Mouse (Mus musculus) ES-Bruce4 (cell line): ENCODE data around the gene Kcp. TPM values are rescaled to one million over a fixed set of nuclear protein-coding genes. Genes with fewer than 3 reads are reported as not detected.
A peak's percentile ranks its signal among the peaks of the same experiment; 100 is the strongest.

Experiments
- H3K27ac ChIP-seq: 2 replicates; pipeline ENCODE4 v1.5.1; 2012; ENCODE audit warnings: low read length, inconsistent platforms; ENCODE audit not compliant: insufficient read depth
- H3K27me3 ChIP-seq: 2 replicates; pipeline ENCODE4 v1.6.1; 2012; ENCODE audit warnings: mild to moderate bottlenecking, low read length, inconsistent platforms; ENCODE audit not compliant: control insufficient read depth, poor library complexity, insufficient read depth, severe bottlenecking
- H3K36me3 ChIP-seq: 2 replicates; pipeline ENCODE4 v1.6.1; 2012; ENCODE audit warnings: inconsistent platforms, mild to moderate bottlenecking, low read length, moderate library complexity; ENCODE audit not compliant: control insufficient read depth, poor library complexity, insufficient read depth, severe bottlenecking
- H3K4me1 ChIP-seq: one replicate; pipeline ENCODE4 v1.8.1; 2011; ENCODE audit warnings: low read length; ENCODE audit not compliant: control insufficient read depth, insufficient read depth
- H3K4me3 ChIP-seq: 2 replicates; pipeline ENCODE4 v1.5.1; 2011; ENCODE audit warnings: low read depth, mild to moderate bottlenecking, low read length
- H3K9ac ChIP-seq: 2 replicates; pipeline ENCODE4 v1.6.1; 2012; ENCODE audit warnings: low read depth, mild to moderate bottlenecking, inconsistent platforms; ENCODE audit not compliant: poor library complexity, severe bottlenecking
- H3K9me3 ChIP-seq: replicated peaks from 2 replicates; pipeline ENCODE4 v1.6.1; 2012; ENCODE audit warnings: mild to moderate bottlenecking, low read length, inconsistent platforms; ENCODE audit not compliant: control insufficient read depth, poor library complexity, insufficient read depth, severe bottlenecking
- CTCF ChIP-seq: IDR thresholded peaks from one replicate; pipeline ENCODE4 v1.8.1; 2011; ENCODE audit warnings: low read depth, low read length
- EP300 ChIP-seq: IDR thresholded peaks from 2 replicates; pipeline ENCODE4 v1.6.1; 2011; ENCODE audit warnings: low read depth, low read length; ENCODE audit not compliant: insufficient read depth
- POLR2A ChIP-seq: IDR thresholded peaks from one replicate; pipeline ENCODE4 v1.8.1; 2011; ENCODE audit warnings: low read length; ENCODE audit not compliant: insufficient read depth
- polyA plus RNA-seq: library from polyadenylated mRNA; stranded (reverse); fragments of >200 nt; gene quantifications from 2 replicates; pipeline ENCODE4 v1.2.4, GENCODE M21; 2011; ENCODE audit warnings: low read depth; ENCODE audit not compliant: missing spikeins, insufficient read depth, insufficient read length

Kcp gene
- polyA plus RNA-seq, 1 experiment: 1.9 TPM

GRCm38 (mm10) chr6:29526281-29527251 is 18.8 kb upstream of the Kcp start, which contains the start of gene Irf5:
Gene Irf5, plus strand, starts transcription at chr6:29526625.
- TF ChIP-seq CTCF (no peak), POLR2A (no peak), EP300 (no peak)
- Histone ChIP-seq H3K27ac (no peak within 1 kb of the TSS), H3K4me1 (peaks cover 2% of the 10 kb centered on the region), H3K36me3 (no peaks in the 10 kb centered on the region), H3K27me3 (peaks cover 9% of the 10 kb centered on the region), H3K4me3 (peak within 1 kb of the TSS; percentile 62), H3K9me3 (no peaks in the 10 kb centered on the region), H3K9ac (peak within 1 kb of the TSS; percentile 83)

GRCm38 (mm10) chr6:29525256-29525655 is 17.5 kb upstream of the Kcp start:
- peaks cover 2% of the 10 kb centered on the region for H3K4me1 ChIP-seq
- no peak overlapping the region for H3K4me3 ChIP-seq
- TF ChIP-seq CTCF (peak; percentile 66), EP300 (no peak)
- H3K9me3 ChIP-seq: no peaks in the 10 kb centered on the region
- peaks cover 9% of the 10 kb centered on the region for H3K27me3 ChIP-seq
- H3K9ac ChIP-seq: no peak overlapping the region
- H3K36me3 ChIP-seq: no peaks in the 10 kb centered on the region
- no peak overlapping the region for H3K27ac ChIP-seq

- Histone ChIP-seq H3K9me3 (no peaks in the 10 kb centered on the region), H3K36me3 (no peaks in the 10 kb centered on the region), H3K4me3 (no peak overlapping the region), H3K27me3 (peaks cover 9% of the 10 kb centered on the region), H3K9ac (no peak overlapping the region), H3K27ac (no peak overlapping the region), H3K4me1 (peaks cover 2% of the 10 kb centered on the region)
- TF ChIP-seq EP300: no peak
- TF ChIP-seq CTCF: no peak
- no peak for TF ChIP-seq POLR2A
Measured at GRCm38 (mm10) chr6:29524034-29524489, 16.3 kb upstream of the Kcp start.

- H3K36me3 ChIP-seq: no peaks in the 10 kb centered on the region
- no peak for TF ChIP-seq POLR2A
- TF ChIP-seq CTCF: no peak
- no peak for TF ChIP-seq EP300
- no peak overlapping the region for H3K4me3 ChIP-seq
- no peak overlapping the region for H3K9ac ChIP-seq
- no peak overlapping the region for H3K27ac ChIP-seq
- peaks cover 9% of the 10 kb centered on the region for H3K27me3 ChIP-seq
- H3K4me1 ChIP-seq: no peaks in the 10 kb centered on the region
- H3K9me3 ChIP-seq: no peaks in the 10 kb centered on the region
Measured at GRCm38 (mm10) chr6:29523301-29524033, 15.7 kb upstream of the Kcp start.

GRCm38 (mm10) chr6:29522626-29523300 is 15.0 kb upstream of the Kcp start:
- no peaks in the 10 kb centered on the region for H3K36me3 ChIP-seq
- no peak for TF ChIP-seq CTCF
- peaks cover 9% of the 10 kb centered on the region for H3K27me3 ChIP-seq
- no peak overlapping the region for H3K4me3 ChIP-seq
- H3K4me1 ChIP-seq: no peaks in the 10 kb centered on the region
- no peak overlapping the region for H3K9ac ChIP-seq
- H3K9me3 ChIP-seq: no peaks in the 10 kb centered on the region
- H3K27ac ChIP-seq: no peak overlapping the region
